Mouse (Mus musculus): ENCODE results near the gene Tle2. TPM values are rescaled to one million over a fixed set of nuclear protein-coding genes. Genes with fewer than 3 reads are reported as not detected.

Tle2 gene
- polyA plus RNA-seq, 1 experiment from 2014 or later = 17.1 TPM

GRCm38 (mm10) chr10:81602741-81603151 is 28.4 kb downstream of the Tle2 start:
- Histone ChIP-seq H3K4me1 (peaks cover 71% of the 10 kb centered on the region), H3K9me3 (no peaks in the 10 kb centered on the region), H3K36me3 (replicated peaks) (no peaks in the 10 kb centered on the region), H3K4me3 (peak overlapping the region; percentile 18; the same call in 1 of the 2 replicates), H3K27me3 (replicated peaks; ENCODE audit: low read depth, poor library complexity, severe bottlenecking) (peaks cover 39% of the 10 kb centered on the region), H3K27ac (replicated peaks) (no peak overlapping the region)
- DNase-seq (ENCODE audit: low spot score) = peak; percentile 55
- WGBS = 18% methylated on average over 4 of the region's 4 CpGs

GRCm38 (mm10) chr10:81604019-81604967 is 29.9 kb downstream of the Tle2 start:
- WGBS = 82% methylated on average over 12 of the region's 12 CpGs
- DNase-seq (ENCODE audit: low spot score) = no peak

GRCm38 (mm10) chr10:81604968-81605665 is 30.8 kb downstream of the Tle2 start:
- Histone ChIP-seq H3K4me1 (peaks cover 50% of the 10 kb centered on the region), H3K36me3 (replicated peaks) (peaks cover 9% of the 10 kb centered on the region; the same call in 1 of the 2 replicates), H3K9me3 (no peaks in the 10 kb centered on the region), H3K27me3 (replicated peaks; ENCODE audit: low read depth, poor library complexity, severe bottlenecking) (peaks cover 15% of the 10 kb centered on the region), H3K4me3 (peak overlapping the region; percentile 68), H3K27ac (replicated peaks) (peak overlapping the region; percentile 81)
- DNase-seq (ENCODE audit: low spot score) = peak; percentile 88
- 19% methylated on average over 29 of the region's 29 CpGs for WGBS

More at GRCm38 (mm10) chr10:81604019-81604967, 29.9 kb downstream of the Tle2 start:
- peaks cover 23% of the 10 kb centered on the region for H3K27me3 ChIP-seq (replicated peaks; ENCODE audit: low read depth, poor library complexity, severe bottlenecking)
- H3K9me3 ChIP-seq = no peaks in the 10 kb centered on the region
- peaks cover 58% of the 10 kb centered on the region for H3K4me1 ChIP-seq
- H3K4me3 ChIP-seq = peak overlapping the region; percentile 68
- peaks cover 6% of the 10 kb centered on the region; the same call in 1 of the 2 replicates for H3K36me3 ChIP-seq (replicated peaks)
- H3K27ac ChIP-seq (replicated peaks) = peak overlapping the region; percentile 81

- peaks cover 45% of the 10 kb centered on the region for H3K4me1 ChIP-seq
- no peak for DNase-seq (ENCODE audit: low spot score)
- H3K36me3 ChIP-seq (replicated peaks) = peaks cover 9% of the 10 kb centered on the region; the same call in 1 of the 2 replicates
- H3K9me3 ChIP-seq = no peaks in the 10 kb centered on the region
- H3K27me3 ChIP-seq (replicated peaks; ENCODE audit: low read depth, poor library complexity, severe bottlenecking) = peaks cover 15% of the 10 kb centered on the region
- peak overlapping the region; percentile 68 for H3K4me3 ChIP-seq
- WGBS = 6% methylated on average over 14 of the region's 14 CpGs
- H3K27ac ChIP-seq (replicated peaks) = peak overlapping the region; percentile 81
These were observed 31.3 kb downstream of the Tle2 start for GRCm38 (mm10) chr10:81605666-81605973.

- peaks cover 41% of the 10 kb centered on the region for H3K4me1 ChIP-seq
- 1% methylated on average over 39 of the region's 39 CpGs for WGBS
- peak; percentile 95 for DNase-seq (ENCODE audit: low spot score)
These were observed 31.8 kb downstream of the Tle2 start, which contains the start of gene BC025920 for GRCm38 (mm10) chr10:81605974-81606751. Gene BC025920, plus strand, starts transcription at chr10:81606270.

GRCm38 (mm10) chr10:81608308-81608707 is 33.9 kb downstream of the Tle2 start:
- DNase-seq (ENCODE audit: low spot score) = no peak
- no peak overlapping the region for H3K4me3 ChIP-seq
- peaks cover 24% of the 10 kb centered on the region for H3K4me1 ChIP-seq
- H3K27ac ChIP-seq (replicated peaks) = no peak overlapping the region
- no peaks in the 10 kb centered on the region; the same call in 1 of the 2 replicates for H3K27me3 ChIP-seq (replicated peaks; ENCODE audit: low read depth, poor library complexity, severe bottlenecking)
- peaks cover 9% of the 10 kb centered on the region; the same call in 1 of the 2 replicates for H3K36me3 ChIP-seq (replicated peaks)
- H3K9me3 ChIP-seq = no peaks in the 10 kb centered on the region
- WGBS = 92% methylated on average over 1 of the region's 1 CpGs

More at GRCm38 (mm10) chr10:81605974-81606751, 31.8 kb downstream of the Tle2 start, which contains the start of gene BC025920:
- Histone ChIP-seq H3K9me3 (no peaks in the 10 kb centered on the region), H3K4me3 (peak within 1 kb of the TSS; percentile 68), H3K27me3 (replicated peaks; ENCODE audit: low read depth, poor library complexity, severe bottlenecking) (peaks cover 15% of the 10 kb centered on the region), H3K27ac (replicated peaks) (peak within 1 kb of the TSS; percentile 88), H3K36me3 (replicated peaks) (peaks cover 9% of the 10 kb centered on the region; the same call in 1 of the 2 replicates)

GRCm38 (mm10) chr10:81612779-81613178 is 38.4 kb downstream of the Tle2 start:
- Histone ChIP-seq H3K36me3 (replicated peaks) (peaks cover 9% of the 10 kb centered on the region; the same call in 1 of the 2 replicates), H3K27ac (replicated peaks) (no peak overlapping the region), H3K4me1 (peaks cover 17% of the 10 kb centered on the region), H3K4me3 (no peak overlapping the region), H3K9me3 (no peaks in the 10 kb centered on the region), H3K27me3 (replicated peaks; ENCODE audit: low read depth, poor library complexity, severe bottlenecking) (no peaks in the 10 kb centered on the region)
- no peak for DNase-seq (ENCODE audit: low spot score)
- 69% methylated on average over 3 of the region's 3 CpGs for WGBS

- Histone ChIP-seq H3K27ac (replicated peaks) (peak overlapping the region; percentile 44; the same call in 1 of the 2 replicates), H3K4me3 (no peak overlapping the region), H3K27me3 (replicated peaks; ENCODE audit: low read depth, poor library complexity, severe bottlenecking) (no peaks in the 10 kb centered on the region), H3K4me1 (peaks cover 17% of the 10 kb centered on the region), H3K9me3 (no peaks in the 10 kb centered on the region), H3K36me3 (replicated peaks) (peaks cover under 1% of the 10 kb centered on the region)
- WGBS = 69% methylated on average over 6 of the region's 6 CpGs
- peak; percentile 45 for DNase-seq (ENCODE audit: low spot score)
These were observed 41.1 kb downstream of the Tle2 start for GRCm38 (mm10) chr10:81615486-81615885.

- Histone ChIP-seq H3K4me3 (no peak overlapping the region), H3K27me3 (replicated peaks; ENCODE audit: low read depth, poor library complexity, severe bottlenecking) (no peaks in the 10 kb centered on the region), H3K4me1 (peaks cover 13% of the 10 kb centered on the region), H3K9me3 (no peaks in the 10 kb centered on the region), H3K27ac (replicated peaks) (no peak overlapping the region), H3K36me3 (replicated peaks) (peaks cover 45% of the 10 kb centered on the region)
- peak; percentile 9 for DNase-seq (ENCODE audit: low spot score)
- 86% methylated on average over 5 of the region's 5 CpGs for WGBS
These were observed 45.6 kb downstream of the Tle2 start for GRCm38 (mm10) chr10:81619976-81620375.

GRCm38 (mm10) chr10:81620786-81621185 is 46.4 kb downstream of the Tle2 start:
- WGBS = 55% methylated on average over 9 of the region's 9 CpGs
- H3K9me3 ChIP-seq = no peaks in the 10 kb centered on the region
- DNase-seq (ENCODE audit: low spot score) = peak; percentile 9
- no peak overlapping the region for H3K27ac ChIP-seq (replicated peaks)
- H3K27me3 ChIP-seq (replicated peaks; ENCODE audit: low read depth, poor library complexity, severe bottlenecking) = no peaks in the 10 kb centered on the region
- H3K36me3 ChIP-seq (replicated peaks) = peaks cover 53% of the 10 kb centered on the region
- no peak overlapping the region for H3K4me3 ChIP-seq
- H3K4me1 ChIP-seq = peaks cover 5% of the 10 kb centered on the region

- 61% methylated on average over 8 of the region's 8 CpGs for WGBS
- no peaks in the 10 kb centered on the region for H3K27me3 ChIP-seq (replicated peaks; ENCODE audit: low read depth, poor library complexity, severe bottlenecking)
- peaks cover 60% of the 10 kb centered on the region for H3K36me3 ChIP-seq (replicated peaks)
These were observed 49.1 kb downstream of the Tle2 start for GRCm38 (mm10) chr10:81623441-81623840.

More at GRCm38 (mm10) chr10:81623441-81623840, 49.1 kb downstream of the Tle2 start:
- Histone ChIP-seq H3K4me1 (peaks cover 25% of the 10 kb centered on the region), H3K27ac (replicated peaks) (no peak overlapping the region), H3K9me3 (no peaks in the 10 kb centered on the region), H3K4me3 (no peak overlapping the region)
- DNase-seq (ENCODE audit: low spot score) = no peak
